Mouse (Mus musculus) yolk sac, embryonic 10.5 days (tissue): ENCODE data around the gene Sh3bp5.

Experiments used
- DNase-seq: peaks from one replicate; pipeline ENCODE4 v3.0.0-alpha.2; 2017; ENCODE audit warnings: low spot score

Sh3bp5 gene

GRCm38 (mm10) chr14:31408666-31409065 is 27.2 kb downstream of the Sh3bp5 start:
- DNase-seq = peak; percentile 40

GRCm38 (mm10) chr14:31407911-31408604 is 27.8 kb downstream of the Sh3bp5 start:
- DNase-seq = peak; percentile 71

GRCm38 (mm10) chr14:31407208-31407607 is 28.7 kb downstream of the Sh3bp5 start:
- DNase-seq = no peak

GRCm38 (mm10) chr14:31406154-31406810 is 29.6 kb downstream of the Sh3bp5 start:
- no peak for DNase-seq

- no peak for DNase-seq
These were observed 30.2 kb downstream of the Sh3bp5 start for GRCm38 (mm10) chr14:31405652-31406051.

- DNase-seq = no peak
These were observed 31.2 kb downstream of the Sh3bp5 start for GRCm38 (mm10) chr14:31404663-31405062.

GRCm38 (mm10) chr14:31403995-31404394 is 31.9 kb downstream of the Sh3bp5 start:
- DNase-seq = peak; percentile 90

GRCm38 (mm10) chr14:31403556-31403955 is 32.3 kb downstream of the Sh3bp5 start:
- peak; percentile 41 for DNase-seq

GRCm38 (mm10) chr14:31402693-31403092 is 33.2 kb downstream of the Sh3bp5 start:
- DNase-seq = no peak

- DNase-seq = no peak
These were observed 33.9 kb downstream of the Sh3bp5 start for GRCm38 (mm10) chr14:31401918-31402427.

- no peak for DNase-seq
These were observed 35.0 kb downstream of the Sh3bp5 start for GRCm38 (mm10) chr14:31400896-31401295.

- no peak for DNase-seq
These were observed 35.6 kb downstream of the Sh3bp5 start for GRCm38 (mm10) chr14:31400246-31400645.

- DNase-seq = no peak
These were observed 36.6 kb downstream of the Sh3bp5 start for GRCm38 (mm10) chr14:31399271-31399670.

- no peak for DNase-seq
These were observed 37.1 kb downstream of the Sh3bp5 start for GRCm38 (mm10) chr14:31398819-31399218.

- DNase-seq = no peak
These were observed 37.9 kb downstream of the Sh3bp5 start for GRCm38 (mm10) chr14:31397791-31398595.

GRCm38 (mm10) chr14:31397353-31397752 is 38.5 kb downstream of the Sh3bp5 start:
- DNase-seq = no peak

GRCm38 (mm10) chr14:31396428-31396827 is 39.5 kb downstream of the Sh3bp5 start:
- no peak for DNase-seq

- no peak for DNase-seq
These were observed 40.2 kb downstream of the Sh3bp5 start for GRCm38 (mm10) chr14:31395629-31396199.

GRCm38 (mm10) chr14:31394822-31395532 is 40.9 kb downstream of the Sh3bp5 start:
- DNase-seq = no peak

GRCm38 (mm10) chr14:31393936-31394630 is 41.8 kb downstream of the Sh3bp5 start:
- no peak for DNase-seq

- DNase-seq = no peak
These were observed 42.4 kb downstream of the Sh3bp5 start for GRCm38 (mm10) chr14:31393546-31393890.
